Mouse (Mus musculus): ENCODE data around the gene Rapgefl1.

The Rapgefl1 gene

DNA sequence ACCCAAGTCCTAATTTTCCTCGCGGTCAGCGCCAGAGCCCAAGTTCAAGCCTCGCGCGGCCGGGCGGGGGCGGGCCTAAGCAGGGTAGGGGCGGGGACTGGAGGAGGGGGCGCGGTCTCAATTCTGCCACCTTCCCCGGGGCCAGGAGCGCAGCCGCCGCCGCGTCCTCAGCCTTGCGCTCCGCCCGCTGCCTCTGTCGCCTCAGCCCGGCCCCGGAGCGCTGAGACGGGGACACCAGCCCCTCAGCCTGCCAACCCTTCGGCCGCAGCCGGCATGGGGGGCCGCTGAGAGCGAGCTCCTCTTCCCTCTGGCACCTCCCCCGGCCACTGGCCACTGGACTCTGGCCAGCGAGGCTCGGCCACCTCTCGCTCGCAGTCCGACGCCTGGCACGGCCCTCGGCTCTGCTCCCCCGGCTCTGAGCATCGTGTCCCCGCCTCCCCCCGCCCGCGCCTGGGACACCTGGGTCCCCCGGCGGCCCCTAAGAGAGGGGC is at the start of gene Rapgefl1:
Gene Rapgefl1 (plus strand): TSS at position 135 of the 491 bp plus-strand sequence.
- DNase-seq = peak; percentile 81 to 92

DNA sequence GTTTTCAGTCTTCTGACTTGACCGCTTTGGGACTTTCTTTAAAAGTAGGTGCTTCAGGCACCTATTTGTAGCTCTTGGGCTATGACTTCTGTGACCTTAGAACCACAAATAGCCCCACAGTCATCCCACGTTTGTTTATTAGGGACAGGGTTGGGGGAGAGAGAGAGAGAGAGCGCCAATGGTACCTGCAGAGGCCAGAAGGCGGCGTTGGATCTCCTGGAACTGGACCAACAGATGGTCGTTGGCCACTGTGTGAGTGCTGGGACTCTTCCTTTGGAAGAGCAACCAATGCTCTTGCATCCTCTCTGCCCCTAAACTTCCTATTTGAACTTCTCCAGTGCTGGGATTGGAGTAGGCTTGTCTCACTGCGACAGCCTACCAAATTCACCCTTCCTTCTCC is 49.4 kb upstream of the Rapgefl1 start:
- DNase-seq = peak in 1 of 2 experiments; percentile 39

DNA sequence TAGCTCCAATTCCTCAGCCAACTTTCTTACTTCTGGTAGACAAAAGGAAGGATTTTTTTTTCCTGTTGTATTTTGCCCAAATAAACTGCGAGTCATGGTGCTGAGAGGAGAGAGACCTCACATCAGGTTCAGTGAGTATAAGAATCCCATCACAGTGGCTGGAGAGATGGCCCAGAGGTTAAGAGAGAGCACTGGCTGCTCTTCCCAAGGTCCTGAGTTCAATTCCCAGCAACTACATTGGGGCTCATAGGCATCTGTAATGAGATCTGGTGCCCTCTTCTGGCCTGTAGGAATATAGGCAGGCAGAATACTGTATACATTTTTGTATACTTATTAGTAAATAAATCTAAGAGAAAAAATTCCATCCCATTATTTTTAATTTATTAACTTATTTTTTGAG is 48.9 kb upstream of the Rapgefl1 start:
- DNase-seq = no peak

DNA sequence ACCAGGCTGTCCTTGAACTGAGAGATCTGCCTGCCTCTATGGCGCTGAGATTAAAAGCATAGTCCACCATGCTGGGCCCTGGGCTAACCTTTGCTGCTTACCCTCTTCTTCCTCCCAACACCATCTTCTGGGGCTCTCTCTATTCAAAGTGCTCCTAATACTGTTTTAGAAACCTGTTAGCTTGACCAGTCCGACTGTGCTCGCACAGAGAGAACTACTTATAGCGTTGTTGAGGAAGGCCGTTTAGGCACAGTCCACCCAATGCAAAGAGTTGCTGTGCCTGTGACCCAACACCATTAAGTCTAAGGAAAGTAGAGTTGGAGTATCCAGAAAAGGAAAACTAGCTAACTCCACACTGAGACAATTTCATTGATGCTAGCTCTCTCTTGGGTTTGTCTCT is 48.4 kb upstream of the Rapgefl1 start:
- DNase-seq = no peak

DNA sequence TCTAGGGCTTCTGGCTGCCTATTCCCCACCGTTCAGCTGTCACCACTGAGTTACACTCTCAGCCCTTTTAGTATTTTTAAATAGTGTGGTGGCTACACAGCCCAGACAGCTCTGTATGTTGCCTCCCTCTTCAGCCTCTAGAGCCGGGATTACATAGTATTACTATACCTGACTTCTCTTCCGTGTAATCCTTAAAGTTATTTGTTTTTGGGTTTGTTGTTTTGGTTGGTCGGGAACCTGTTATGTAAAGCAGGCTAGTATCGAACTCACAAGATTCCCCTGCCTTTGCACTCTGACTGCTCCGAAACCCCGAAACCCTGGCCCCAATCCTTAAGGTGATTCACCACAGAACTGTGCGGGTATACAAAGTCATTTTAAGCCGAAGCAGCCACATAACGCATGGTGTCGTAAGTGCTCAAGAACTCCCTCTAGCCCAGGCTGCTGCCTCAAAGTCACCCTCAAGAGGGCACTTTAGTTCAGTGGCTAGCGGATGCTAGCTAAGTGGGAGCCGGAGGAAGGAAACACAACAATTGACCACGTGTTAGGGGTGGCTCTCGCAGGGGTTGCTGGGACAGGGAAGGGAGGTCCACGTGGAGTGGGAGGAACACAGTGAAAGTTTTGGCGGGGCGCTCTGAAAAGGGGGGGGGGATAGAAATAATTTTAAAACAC is 47.9 kb upstream of the Rapgefl1 start:
- peak; percentile 92 to 96 for DNase-seq

GRCm38 (mm10) chr11:98789219-98789807 is 47.3 kb upstream of the Rapgefl1 start:
- no peak for DNase-seq

DNA sequence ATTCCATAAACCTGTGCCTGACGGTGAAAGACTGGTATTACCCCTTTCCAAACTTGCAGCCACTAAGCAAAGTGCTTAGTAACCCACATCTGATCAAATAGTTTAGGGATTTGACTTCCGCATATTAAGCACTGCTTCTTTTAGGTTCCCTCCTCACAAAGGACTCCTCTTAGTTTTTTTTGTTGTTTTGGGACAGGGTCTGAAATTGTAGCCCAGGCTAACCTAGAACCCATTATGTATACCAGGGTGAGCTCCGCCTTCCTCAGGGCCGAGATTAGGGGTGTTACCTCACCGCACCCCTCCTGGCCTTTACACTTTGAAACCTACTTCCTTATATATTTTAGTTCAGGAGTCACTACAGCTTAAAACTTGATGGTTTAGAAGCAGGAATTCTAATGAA is 46.8 kb upstream of the Rapgefl1 start:
- DNase-seq = no peak

GRCm38 (mm10) chr11:98790631-98791205 is 45.9 kb upstream of the Rapgefl1 start:
- DNase-seq = no peak

DNA sequence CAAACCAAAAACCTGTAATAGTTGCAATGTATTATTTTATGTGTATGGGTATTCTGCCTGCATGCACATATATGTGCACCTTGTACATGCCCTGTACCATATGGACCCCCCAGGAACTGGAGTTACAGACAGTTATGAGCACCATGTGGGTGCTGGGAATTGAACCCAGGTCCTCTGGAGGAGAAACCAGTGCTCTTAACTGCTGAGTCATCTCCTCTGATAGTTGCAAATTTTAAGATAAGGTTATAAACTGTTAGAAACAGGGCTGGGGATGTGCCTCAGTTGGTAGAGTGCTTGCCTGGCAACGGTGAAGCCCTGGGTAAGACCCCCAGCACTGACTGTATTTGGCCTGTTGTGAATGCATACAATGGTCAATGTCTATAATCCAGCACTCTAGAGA is 45.1 kb upstream of the Rapgefl1 start:
- no peak for DNase-seq

GRCm38 (mm10) chr11:98792081-98792480 is 44.5 kb upstream of the Rapgefl1 start:
- DNase-seq = no peak

- DNase-seq = peak; percentile 84 to 86
Observed at GRCm38 (mm10) chr11:98794469-98795014, 42.0 kb upstream of the Rapgefl1 start.

GRCm38 (mm10) chr11:98795015-98795713 is 41.4 kb upstream of the Rapgefl1 start, which contains the start of gene Msl1:
Gene Msl1, plus strand, starts transcription at chr11:98795516.
- peak; percentile 90 to 94 for DNase-seq

GRCm38 (mm10) chr11:98795714-98796514 is 40.7 kb upstream of the Rapgefl1 start:
- peak in 1 of 2 experiments; percentile 74 for DNase-seq

GRCm38 (mm10) chr11:98796515-98797216 is 39.9 kb upstream of the Rapgefl1 start:
- peak in 1 of 2 experiments; percentile 75 for DNase-seq

DNA sequence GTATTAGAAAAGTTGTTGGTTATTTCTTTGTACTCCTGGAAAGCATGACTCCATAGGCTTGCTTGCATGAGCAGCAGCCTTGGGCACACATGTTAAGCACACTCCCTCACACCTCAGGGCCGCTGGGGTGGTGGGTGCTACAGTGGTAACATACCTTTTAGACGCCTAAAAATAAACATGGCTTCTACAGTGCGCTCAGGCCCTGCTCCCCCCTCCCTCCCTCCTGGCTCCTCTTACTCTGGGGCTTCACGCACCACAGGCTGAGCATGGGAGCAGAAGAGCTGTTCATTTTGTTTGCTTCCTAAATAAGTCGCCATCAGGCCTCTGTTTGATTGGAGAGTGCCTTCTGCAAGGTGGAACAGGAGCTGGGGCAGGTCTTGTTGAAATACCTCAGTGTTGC is 39.3 kb upstream of the Rapgefl1 start:
- peak in 1 of 2 experiments; percentile 37 for DNase-seq

- no peak for DNase-seq
Observed at GRCm38 (mm10) chr11:98797909-98798308, 38.7 kb upstream of the Rapgefl1 start.

DNA sequence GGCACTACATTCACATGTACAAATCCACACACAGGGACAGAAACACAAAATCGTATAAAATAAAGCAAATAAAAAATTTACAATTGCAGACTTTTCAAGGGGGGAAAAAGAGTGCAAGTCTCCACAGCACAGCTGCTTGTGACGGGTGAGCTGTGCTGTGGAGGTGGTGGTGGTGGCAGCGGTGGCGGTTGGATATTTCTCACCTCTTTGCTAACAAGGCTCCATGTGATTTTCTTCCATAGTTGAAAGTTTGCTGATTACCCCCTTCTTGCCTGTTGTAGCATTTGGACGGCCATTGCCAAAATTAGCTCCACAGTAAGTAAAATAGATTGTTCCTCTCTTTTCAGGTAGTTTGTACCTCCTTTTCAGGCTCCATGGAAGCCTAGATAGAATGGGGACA is 32.0 kb upstream of the Rapgefl1 start, which contains the start of gene Casc3:
Gene Casc3 (plus strand): TSS at position 301 of the 400 bp plus-strand sequence.
- no peak for DNase-seq

DNA sequence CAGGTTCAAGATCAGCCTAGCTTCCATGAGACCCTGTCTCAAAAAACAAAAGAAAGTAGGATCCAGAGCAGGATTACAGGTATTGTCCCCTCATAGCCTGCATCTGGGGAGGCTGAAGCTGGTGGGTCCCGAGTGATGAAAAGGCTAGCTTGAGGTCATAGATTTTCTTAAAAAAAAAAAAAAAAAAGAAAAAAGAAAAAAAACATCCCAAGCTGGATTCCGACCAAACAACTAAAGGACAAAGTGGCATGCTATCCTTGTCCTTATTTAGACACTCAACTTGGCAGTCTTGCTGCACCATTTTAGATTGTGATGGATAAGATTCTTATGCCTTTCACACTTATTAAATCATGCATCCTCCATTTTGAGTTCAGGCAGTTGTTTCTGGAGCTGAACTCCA is 28.2 kb upstream of the Rapgefl1 start:
- no peak for DNase-seq

DNA sequence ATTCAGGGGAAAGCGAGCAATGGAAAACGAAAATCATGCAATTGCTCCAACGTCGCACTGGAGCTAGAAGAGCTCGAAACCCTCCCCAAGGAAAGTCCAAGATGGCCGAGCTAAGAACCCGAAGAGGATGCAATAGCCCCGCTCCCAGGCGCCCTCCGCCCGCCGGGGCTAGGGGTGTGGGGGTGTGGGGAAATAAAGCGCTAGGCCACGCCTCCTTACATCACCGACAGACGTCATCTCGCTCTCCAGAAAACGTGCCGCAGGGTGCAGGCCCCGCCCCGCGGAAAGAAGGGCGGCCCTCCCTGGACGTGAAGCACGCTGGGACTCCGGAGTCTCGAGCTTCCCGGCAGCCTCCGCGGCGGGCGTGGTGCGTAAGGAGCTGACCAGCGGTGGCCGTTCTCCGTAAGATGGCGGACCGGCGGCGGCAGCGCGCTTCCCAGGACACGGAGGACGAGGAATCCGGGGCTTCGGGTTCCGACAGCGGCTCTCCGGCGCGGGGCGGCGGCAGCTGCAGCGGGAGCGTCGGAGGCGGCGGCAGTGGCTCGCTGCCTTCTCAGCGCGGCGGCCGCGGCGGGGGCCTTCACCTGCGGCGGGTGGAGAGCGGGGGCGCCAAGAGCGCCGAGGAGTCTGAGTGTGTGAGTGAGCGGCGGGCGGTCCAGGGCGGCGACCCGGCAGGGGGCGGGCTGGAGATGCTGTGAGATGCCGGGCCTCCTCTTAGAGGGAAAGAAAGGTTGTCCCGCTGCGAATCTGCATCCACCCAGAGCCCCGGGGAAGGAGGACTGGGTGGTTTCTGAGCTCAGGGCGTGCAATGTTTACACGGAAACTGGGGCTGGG is 26.9 kb upstream of the Rapgefl1 start:
- DNase-seq = peak; percentile 99 to 100

GRCm38 (mm10) chr11:98810686-98811085 is 25.9 kb upstream of the Rapgefl1 start:
- no peak for DNase-seq
